Mouse (Mus musculus): ENCODE results near the gene Dock7. TPM values are rescaled to one million over a fixed set of nuclear protein-coding genes. Genes with fewer than 3 reads are reported as not detected.

Gene Dock7
- polyA plus RNA-seq (2012; rRNA removed) = 47.5 and 48.2 TPM in 2 replicates

GRCm38 (mm10) chr4:99120211-99121122 is at the start of gene Dock7:
Gene Dock7 (minus strand): TSS chr4:99120915.
- WGBS = under 1% methylated on average over 103 of the region's 117 CpGs

GRCm38 (mm10) chr4:99168869-99169268 is 48.2 kb upstream of the Dock7 start:
- 97% methylated on average over 5 of the region's 5 CpGs for WGBS
- no peak overlapping the region for H3K27ac ChIP-seq (ENCODE audit: insufficient read depth, low read length)
- no peak overlapping the region for H3K4me3 ChIP-seq (replicated peaks; ENCODE audit: insufficient read depth, low read depth, low read length)
- DNase-seq = no peak
- H3K4me1 ChIP-seq (ENCODE audit: control insufficient read depth, insufficient read depth, low read length) = no peaks in the 10 kb centered on the region
- TF ChIP-seq POLR2A (IDR thresholded peaks at IDR 0.05; ENCODE audit: borderline replicate concordance, insufficient read depth, low read length) = no peak
- no peak for TF ChIP-seq CTCF (IDR thresholded peaks at IDR 0.05; ENCODE audit: borderline replicate concordance, insufficient read depth, low read depth, low read length)
- no peaks in the 10 kb centered on the region for H3K27me3 ChIP-seq (ENCODE audit: control insufficient read depth, insufficient read depth, low read length)

More at GRCm38 (mm10) chr4:99120211-99121122, at the start of gene Dock7:
- peak within 1 kb of the TSS; percentile 88 for H3K4me3 ChIP-seq (replicated peaks; ENCODE audit: insufficient read depth, low read depth, low read length)
- DNase-seq = peak; percentile 84 to 87
- H3K27ac ChIP-seq (ENCODE audit: insufficient read depth, low read length) = peak within 1 kb of the TSS; percentile 87
- peaks cover 6% of the 10 kb centered on the region for H3K4me1 ChIP-seq (ENCODE audit: control insufficient read depth, insufficient read depth, low read length)
- TF ChIP-seq CTCF (IDR thresholded peaks at IDR 0.05; ENCODE audit: borderline replicate concordance, insufficient read depth, low read depth, low read length) = no peak
- no peak for TF ChIP-seq POLR2A (IDR thresholded peaks at IDR 0.05; ENCODE audit: borderline replicate concordance, insufficient read depth, low read length)
- no peaks in the 10 kb centered on the region for H3K27me3 ChIP-seq (ENCODE audit: control insufficient read depth, insufficient read depth, low read length)

GRCm38 (mm10) chr4:99163547-99163946 is 42.8 kb upstream of the Dock7 start:
- H3K4me3 ChIP-seq (replicated peaks; ENCODE audit: insufficient read depth, low read depth, low read length) = no peak overlapping the region
- DNase-seq = no peak
- WGBS = 25% methylated on average over 4 of the region's 4 CpGs
- no peak overlapping the region for H3K27ac ChIP-seq (ENCODE audit: insufficient read depth, low read length)
- H3K27me3 ChIP-seq (ENCODE audit: control insufficient read depth, insufficient read depth, low read length) = no peaks in the 10 kb centered on the region
- no peak for TF ChIP-seq CTCF (IDR thresholded peaks at IDR 0.05; ENCODE audit: borderline replicate concordance, insufficient read depth, low read depth, low read length)
- TF ChIP-seq POLR2A (IDR thresholded peaks at IDR 0.05; ENCODE audit: borderline replicate concordance, insufficient read depth, low read length) = no peak
- 0 out of 2 replicates have a peak, but pooled peaks cover 3% of the 10 kb centered on the region for H3K4me1 ChIP-seq (ENCODE audit: control insufficient read depth, insufficient read depth, low read length)

GRCm38 (mm10) chr4:99163001-99163400 is 42.3 kb upstream of the Dock7 start:
- 56% methylated on average over 9 of the region's 9 CpGs for WGBS
- Histone ChIP-seq H3K4me3 (replicated peaks; ENCODE audit: insufficient read depth, low read depth, low read length) (no peak overlapping the region), H3K27me3 (ENCODE audit: control insufficient read depth, insufficient read depth, low read length) (no peaks in the 10 kb centered on the region), H3K27ac (ENCODE audit: insufficient read depth, low read length) (no peak overlapping the region), H3K4me1 (ENCODE audit: control insufficient read depth, insufficient read depth, low read length) (0 out of 2 replicates have a peak, but pooled peaks cover 3% of the 10 kb centered on the region)
- TF ChIP-seq CTCF (IDR thresholded peaks at IDR 0.05; ENCODE audit: borderline replicate concordance, insufficient read depth, low read depth, low read length) = no peak
- TF ChIP-seq POLR2A (IDR thresholded peaks at IDR 0.05; ENCODE audit: borderline replicate concordance, insufficient read depth, low read length) = no peak
- no peak for DNase-seq

- Histone ChIP-seq H3K4me1 (ENCODE audit: control insufficient read depth, insufficient read depth, low read length) (0 out of 2 replicates have a peak, but pooled peaks cover 3% of the 10 kb centered on the region), H3K27me3 (ENCODE audit: control insufficient read depth, insufficient read depth, low read length) (no peaks in the 10 kb centered on the region), H3K4me3 (replicated peaks; ENCODE audit: insufficient read depth, low read depth, low read length) (no peak overlapping the region), H3K27ac (ENCODE audit: insufficient read depth, low read length) (no peak overlapping the region)
- DNase-seq = peak in 1 of 2 experiments; percentile 22
- TF ChIP-seq CTCF (IDR thresholded peaks at IDR 0.05; ENCODE audit: borderline replicate concordance, insufficient read depth, low read depth, low read length) (no peak), POLR2A (IDR thresholded peaks at IDR 0.05; ENCODE audit: borderline replicate concordance, insufficient read depth, low read length) (no peak)
- WGBS = 3% methylated on average over 6 of the region's 6 CpGs
Measured at GRCm38 (mm10) chr4:99161457-99161971, 40.8 kb upstream of the Dock7 start.

- no peak for DNase-seq
Measured at GRCm38 (mm10) chr4:99160899-99161298, 40.2 kb upstream of the Dock7 start.

GRCm38 (mm10) chr4:99160414-99160813 is 39.7 kb upstream of the Dock7 start:
- WGBS = 26% methylated on average over 3 of the region's 3 CpGs
- no peaks in the 10 kb centered on the region for H3K27me3 ChIP-seq (ENCODE audit: control insufficient read depth, insufficient read depth, low read length)
- TF ChIP-seq CTCF (IDR thresholded peaks at IDR 0.05; ENCODE audit: borderline replicate concordance, insufficient read depth, low read depth, low read length) = no peak
- no peak for TF ChIP-seq POLR2A (IDR thresholded peaks at IDR 0.05; ENCODE audit: borderline replicate concordance, insufficient read depth, low read length)
- DNase-seq = no peak
- H3K4me1 ChIP-seq (ENCODE audit: control insufficient read depth, insufficient read depth, low read length) = 0 out of 2 replicates have a peak, but pooled peaks cover 3% of the 10 kb centered on the region
- H3K4me3 ChIP-seq (replicated peaks; ENCODE audit: insufficient read depth, low read depth, low read length) = no peak overlapping the region
- H3K27ac ChIP-seq (ENCODE audit: insufficient read depth, low read length) = no peak overlapping the region

More at GRCm38 (mm10) chr4:99160899-99161298, 40.2 kb upstream of the Dock7 start:
- Histone ChIP-seq H3K4me3 (replicated peaks; ENCODE audit: insufficient read depth, low read depth, low read length) (no peak overlapping the region), H3K4me1 (ENCODE audit: control insufficient read depth, insufficient read depth, low read length) (0 out of 2 replicates have a peak, but pooled peaks cover 3% of the 10 kb centered on the region), H3K27ac (ENCODE audit: insufficient read depth, low read length) (no peak overlapping the region), H3K27me3 (ENCODE audit: control insufficient read depth, insufficient read depth, low read length) (no peaks in the 10 kb centered on the region)
- TF ChIP-seq POLR2A (IDR thresholded peaks at IDR 0.05; ENCODE audit: borderline replicate concordance, insufficient read depth, low read length) = no peak
- TF ChIP-seq CTCF (IDR thresholded peaks at IDR 0.05; ENCODE audit: borderline replicate concordance, insufficient read depth, low read depth, low read length) = no peak
- WGBS = 73% methylated on average over 5 of the region's 5 CpGs
